Mouse (Mus musculus): ENCODE data around the gene Lce1m. TPM values are rescaled to one million over a fixed set of nuclear protein-coding genes. Genes with fewer than 3 reads are reported as not detected.
"Not testable (repeated sequence)": the region's sequence is repeated elsewhere in the genome, so short reads cannot be mapped to it uniquely, and the experiment has no call there.

The Lce1m gene
- polyA plus RNA-seq (2015; fragmentation: Nextera tagmentation; extraction: Ambion mirVana): 0.15 TPM in 1 of 2 replicates, not detected in the other

DNA sequence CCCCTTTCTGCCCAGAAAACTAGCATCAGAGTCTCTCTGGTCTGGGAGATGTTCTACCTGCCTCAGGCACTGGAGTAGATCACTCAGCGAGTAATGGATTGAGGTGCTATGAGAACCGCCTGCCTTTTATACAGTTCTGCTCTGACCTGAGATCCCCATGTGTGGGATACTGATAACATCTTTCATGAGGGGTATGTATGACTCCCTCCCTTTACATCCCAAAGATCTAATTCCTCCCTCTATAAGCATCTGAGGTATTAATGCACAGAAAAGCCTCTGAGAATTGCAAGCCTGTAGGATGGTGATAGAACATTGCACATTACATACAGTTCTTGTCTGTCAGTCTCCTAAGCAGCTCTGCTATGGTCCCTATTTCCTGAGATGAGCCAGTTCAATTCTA lies at the start of gene Lce1m:
Gene Lce1m, minus strand, starts transcription at position 101 of the 400 bp plus-strand sequence.
- H3K27ac ChIP-seq (ENCODE audit: low read length): no peak within 1 kb of the TSS
- no peaks in the 10 kb centered on the region for H3K4me1 ChIP-seq (ENCODE audit: control insufficient read depth, insufficient read depth, low read length)
- WGBS: 92% methylated on average over 2 of the region's 2 CpGs
- ATAC-seq (ENCODE audit: insufficient read depth, low FRiP score): no peak
- no peaks in the 10 kb centered on the region for H3K9me3 ChIP-seq (replicated peaks; ENCODE audit: control insufficient read depth, low read length)
- no peaks in the 10 kb centered on the region for H3K36me3 ChIP-seq (ENCODE audit: control insufficient read depth, insufficient read depth, low read length)
- H3K9ac ChIP-seq (ENCODE audit: low read length): no peak within 1 kb of the TSS
- H3K27me3 ChIP-seq (ENCODE audit: control insufficient read depth, insufficient read depth, low read length): no peaks in the 10 kb centered on the region
- no peak within 1 kb of the TSS for H3K4me2 ChIP-seq (ENCODE audit: low read depth, low read length)
- H3K4me3 ChIP-seq (replicated peaks; ENCODE audit: low read length): no peak within 1 kb of the TSS

DNA sequence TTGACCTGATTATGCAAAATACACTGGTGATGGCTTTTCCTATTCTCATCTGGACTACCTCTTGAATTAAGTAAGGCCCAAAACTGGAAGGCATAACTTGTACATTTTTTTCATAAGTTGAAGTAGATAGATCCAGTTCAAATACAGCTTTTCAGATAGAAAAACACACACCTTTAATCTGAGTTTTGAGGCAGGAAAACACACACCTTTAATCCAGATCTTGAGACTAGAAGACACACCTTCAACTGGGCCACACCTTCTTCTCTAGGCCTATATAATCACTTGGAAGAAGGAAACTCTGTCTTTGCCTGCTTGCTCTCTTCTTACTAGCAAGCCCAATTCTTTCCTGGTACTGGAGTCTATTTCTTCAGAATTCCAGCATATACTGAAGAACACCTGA lies 49.7 kb upstream of the Lce1m start, which contains the start of gene Gm4858:
Gene Gm4858, plus strand, starts transcription at position 301 of the 400 bp plus-strand sequence.
- H3K4me3 ChIP-seq (replicated peaks; ENCODE audit: low read length); H3K9me3 ChIP-seq (replicated peaks; ENCODE audit: control insufficient read depth, low read length); ATAC-seq (ENCODE audit: insufficient read depth, low FRiP score); H3K27me3 ChIP-seq (ENCODE audit: control insufficient read depth, insufficient read depth, low read length); H3K4me1 ChIP-seq (ENCODE audit: control insufficient read depth, insufficient read depth, low read length); H3K4me2 ChIP-seq (ENCODE audit: low read depth, low read length); H3K27ac ChIP-seq (ENCODE audit: low read length); H3K36me3 ChIP-seq (ENCODE audit: control insufficient read depth, insufficient read depth, low read length); H3K9ac ChIP-seq (ENCODE audit: low read length): not testable (repeated sequence)

DNA sequence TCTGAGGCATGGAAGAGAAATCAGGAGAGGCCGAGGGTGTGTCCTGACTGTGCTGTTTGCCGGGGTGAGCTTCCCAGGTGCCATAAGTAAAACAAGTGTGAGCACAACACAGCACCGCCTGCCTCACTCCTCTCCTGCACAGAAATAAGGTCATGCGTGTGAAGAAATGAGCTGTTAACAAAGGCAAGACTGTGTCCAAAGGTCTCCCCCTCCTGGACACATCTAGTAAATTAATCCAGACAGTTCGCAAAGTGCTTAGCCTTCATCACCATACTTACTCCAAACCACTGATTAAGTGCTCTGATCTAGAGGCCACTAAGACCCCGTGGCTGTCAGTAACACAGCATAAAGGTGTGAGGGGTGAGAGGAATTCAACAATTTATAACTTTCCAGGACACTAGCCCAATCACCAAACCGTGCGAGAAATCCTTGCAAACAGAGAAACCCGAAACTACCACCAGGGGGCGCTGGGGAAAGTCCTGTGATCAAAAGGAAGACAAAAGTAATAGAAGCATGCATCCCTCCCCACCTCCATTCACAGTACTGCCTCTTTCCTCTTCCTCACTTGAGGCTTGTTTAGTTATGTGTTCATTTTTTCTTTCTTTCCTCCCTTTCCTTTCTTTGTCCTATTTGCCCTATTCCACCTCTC lies 34.1 kb upstream of the Lce1m start:
- Histone ChIP-seq H3K9me3 (replicated peaks; ENCODE audit: control insufficient read depth, low read length) (no peaks in the 10 kb centered on the region), H3K4me1 (ENCODE audit: control insufficient read depth, insufficient read depth, low read length) (no peaks in the 10 kb centered on the region), H3K9ac (ENCODE audit: low read length) (no peak overlapping the region), H3K4me3 (replicated peaks; ENCODE audit: low read length) (no peak overlapping the region), H3K27ac (ENCODE audit: low read length) (no peak overlapping the region), H3K36me3 (ENCODE audit: control insufficient read depth, insufficient read depth, low read length) (no peaks in the 10 kb centered on the region), H3K4me2 (ENCODE audit: low read depth, low read length) (no peak overlapping the region), H3K27me3 (ENCODE audit: control insufficient read depth, insufficient read depth, low read length) (no peaks in the 10 kb centered on the region)
- ATAC-seq (ENCODE audit: insufficient read depth, low FRiP score): no peak
- WGBS: 60% methylated on average over 10 of the region's 10 CpGs

DNA sequence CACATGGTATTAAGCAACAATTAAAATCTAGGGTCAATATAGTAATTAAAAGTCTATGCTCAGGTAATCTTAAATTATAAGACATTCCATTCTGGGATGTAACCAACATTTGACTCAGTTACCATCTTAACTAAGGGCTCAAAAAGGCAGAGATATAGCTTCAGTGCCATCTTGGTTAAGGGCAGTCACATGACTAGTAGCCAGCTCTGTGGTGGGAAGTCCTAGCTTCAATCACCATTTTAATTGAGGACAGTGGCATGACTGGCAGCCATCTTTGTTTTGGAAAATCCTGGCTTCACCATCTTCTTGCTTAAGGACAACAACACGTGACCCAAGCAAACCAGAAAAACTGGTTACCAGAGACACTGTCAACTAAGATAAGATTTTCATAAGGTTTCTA lies 31.3 kb upstream of the Lce1m start:
- H3K4me1 ChIP-seq (ENCODE audit: control insufficient read depth, insufficient read depth, low read length): no peaks in the 10 kb centered on the region
- no peak for ATAC-seq (ENCODE audit: insufficient read depth, low FRiP score)
- no peaks in the 10 kb centered on the region for H3K36me3 ChIP-seq (ENCODE audit: control insufficient read depth, insufficient read depth, low read length)
- no peak overlapping the region for H3K4me2 ChIP-seq (ENCODE audit: low read depth, low read length)
- no peaks in the 10 kb centered on the region for H3K27me3 ChIP-seq (ENCODE audit: control insufficient read depth, insufficient read depth, low read length)
- H3K9me3 ChIP-seq (replicated peaks; ENCODE audit: control insufficient read depth, low read length): no peaks in the 10 kb centered on the region
- H3K4me3 ChIP-seq (replicated peaks; ENCODE audit: low read length): no peak overlapping the region
- no peak overlapping the region for H3K27ac ChIP-seq (ENCODE audit: low read length)
- H3K9ac ChIP-seq (ENCODE audit: low read length): no peak overlapping the region
- WGBS: 59% methylated on average over 1 of the region's 1 CpGs

DNA sequence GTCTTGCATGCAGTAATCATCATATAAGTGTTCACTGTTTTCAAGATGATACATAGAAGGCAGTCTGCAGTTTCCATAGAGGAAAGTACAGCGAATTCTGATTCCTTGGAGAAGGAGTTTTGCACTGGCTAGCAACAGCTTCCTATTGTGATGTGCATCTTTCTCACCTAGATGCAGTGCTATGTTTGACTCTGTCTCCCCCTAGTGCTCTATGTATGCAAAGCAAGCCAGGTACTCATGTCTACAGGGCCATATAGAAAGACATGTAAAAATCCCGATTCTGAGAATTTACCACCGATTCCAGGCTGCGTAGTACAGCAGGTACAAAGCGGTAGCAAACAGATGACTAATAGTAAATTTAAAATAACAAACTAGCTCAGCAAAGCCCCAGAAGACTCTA lies 12.6 kb upstream of the Lce1m start:
- 50% methylated on average over 5 of the region's 5 CpGs for whole genome bisulfite sequencing
- H3K4me3 ChIP-seq (replicated peaks; ENCODE audit: low read length): no peak overlapping the region
- H3K9me3 ChIP-seq (replicated peaks; ENCODE audit: control insufficient read depth, low read length): no peaks in the 10 kb centered on the region
- H3K27ac ChIP-seq (ENCODE audit: low read length): no peak overlapping the region
- H3K9ac ChIP-seq (ENCODE audit: low read length): no peak overlapping the region
- no peaks in the 10 kb centered on the region for H3K4me1 ChIP-seq (ENCODE audit: control insufficient read depth, insufficient read depth, low read length)
- H3K36me3 ChIP-seq (ENCODE audit: control insufficient read depth, insufficient read depth, low read length): no peaks in the 10 kb centered on the region
- ATAC-seq (ENCODE audit: insufficient read depth, low FRiP score): no peak
- H3K27me3 ChIP-seq (ENCODE audit: control insufficient read depth, insufficient read depth, low read length): no peaks in the 10 kb centered on the region
- H3K4me2 ChIP-seq (ENCODE audit: low read depth, low read length): no peak overlapping the region

DNA sequence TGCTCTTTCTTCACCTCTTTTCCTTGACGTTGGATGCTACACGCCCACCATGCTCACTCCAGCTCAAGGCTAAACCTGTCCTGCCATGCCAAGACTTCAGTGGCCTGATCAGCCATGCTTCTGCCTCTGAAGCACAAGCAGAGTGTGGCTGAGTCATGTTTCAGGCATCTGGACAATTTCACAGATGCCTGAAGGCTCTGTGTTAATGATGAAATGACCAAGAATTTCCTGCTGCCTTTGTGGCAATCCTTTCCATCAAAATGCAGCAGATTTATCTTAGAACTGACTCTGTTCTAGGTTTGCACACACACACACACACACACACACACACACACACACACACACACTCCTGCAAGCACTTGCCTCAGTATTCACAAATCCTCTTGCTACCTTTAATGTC lies 6.6 kb upstream of the Lce1m start:
- 78% methylated on average over 2 of the region's 2 CpGs for WGBS
- no peak for ATAC-seq (ENCODE audit: insufficient read depth, low FRiP score)

DNA sequence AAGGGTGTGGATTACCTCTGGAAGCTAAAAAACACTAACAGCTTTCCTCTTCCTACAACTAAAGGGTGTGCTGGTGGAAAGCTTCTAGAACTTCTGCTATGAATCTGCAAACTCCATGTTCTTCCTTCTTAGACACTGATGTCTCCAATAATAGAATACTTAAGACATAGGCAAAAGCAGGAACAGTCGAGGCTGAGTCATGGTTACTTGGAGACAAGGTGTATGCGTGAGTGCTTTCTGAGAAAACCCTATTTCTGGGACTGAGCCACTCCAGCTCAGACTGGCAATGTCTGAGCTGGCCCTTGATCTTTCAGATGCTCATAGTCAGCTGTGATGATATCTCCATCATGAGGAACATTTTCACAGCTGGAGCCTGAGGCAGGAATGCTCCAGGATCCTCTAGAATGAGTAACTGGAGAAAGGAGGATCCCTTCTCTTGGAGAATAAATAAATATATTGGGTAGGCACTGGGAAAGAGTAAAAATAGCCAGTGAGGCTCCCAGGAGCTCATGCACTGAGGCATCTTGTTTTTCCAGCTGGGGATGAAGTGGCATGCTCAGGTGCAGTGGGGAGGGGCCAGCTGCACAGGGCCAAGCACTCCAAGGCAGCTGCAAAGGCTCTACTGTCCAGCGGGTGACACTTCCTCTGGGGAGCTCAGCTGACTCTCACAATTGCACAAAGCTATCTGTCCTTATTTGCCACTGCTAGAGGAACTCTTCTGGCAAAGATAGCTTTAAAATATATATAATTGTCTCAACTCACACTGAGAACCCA lies 4.7 kb upstream of the Lce1m start:
- H3K27ac ChIP-seq (ENCODE audit: low read length): no peak overlapping the region
- no peaks in the 10 kb centered on the region for H3K4me1 ChIP-seq (ENCODE audit: control insufficient read depth, insufficient read depth, low read length)
- no peak overlapping the region for H3K9ac ChIP-seq (ENCODE audit: low read length)
- no peak overlapping the region for H3K4me2 ChIP-seq (ENCODE audit: low read depth, low read length)
- H3K9me3 ChIP-seq (replicated peaks; ENCODE audit: control insufficient read depth, low read length): no peaks in the 10 kb centered on the region
- H3K27me3 ChIP-seq (ENCODE audit: control insufficient read depth, insufficient read depth, low read length): no peaks in the 10 kb centered on the region
- no peaks in the 10 kb centered on the region for H3K36me3 ChIP-seq (ENCODE audit: control insufficient read depth, insufficient read depth, low read length)
- no peak overlapping the region for H3K4me3 ChIP-seq (replicated peaks; ENCODE audit: low read length)
- 72% methylated on average over 3 of the region's 3 CpGs for WGBS
- ATAC-seq (ENCODE audit: insufficient read depth, low FRiP score): no peak

More for the DNA sequence above, 6.6 kb upstream of the Lce1m start:
- no peak overlapping the region for H3K9ac ChIP-seq (ENCODE audit: low read length)
- no peak overlapping the region for H3K4me3 ChIP-seq (replicated peaks; ENCODE audit: low read length)
- H3K9me3 ChIP-seq (replicated peaks; ENCODE audit: control insufficient read depth, low read length): no peaks in the 10 kb centered on the region
- H3K27ac ChIP-seq (ENCODE audit: low read length): no peak overlapping the region
- no peaks in the 10 kb centered on the region for H3K4me1 ChIP-seq (ENCODE audit: control insufficient read depth, insufficient read depth, low read length)
- H3K36me3 ChIP-seq (ENCODE audit: control insufficient read depth, insufficient read depth, low read length): no peaks in the 10 kb centered on the region
- no peaks in the 10 kb centered on the region for H3K27me3 ChIP-seq (ENCODE audit: control insufficient read depth, insufficient read depth, low read length)
- no peak overlapping the region for H3K4me2 ChIP-seq (ENCODE audit: low read depth, low read length)

DNA sequence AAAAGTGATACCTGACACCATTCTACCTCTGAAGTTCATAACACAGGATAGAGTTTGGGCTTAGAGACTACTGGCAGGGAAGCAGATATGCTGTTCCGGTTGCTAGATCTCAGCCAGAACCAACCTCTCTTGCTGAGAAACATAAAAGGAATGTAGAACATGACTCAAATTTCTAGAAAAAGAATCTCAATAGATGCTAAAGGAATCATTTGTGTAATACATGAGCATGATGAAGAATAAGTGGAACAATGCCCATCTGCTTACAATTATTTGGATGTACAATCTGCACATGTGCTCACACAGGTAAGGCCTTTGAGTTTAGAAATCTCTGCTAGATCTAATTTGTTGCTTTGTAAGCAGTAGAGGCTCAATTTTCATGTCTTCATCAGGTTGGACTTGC lies 2.3 kb upstream of the Lce1m start:
- no peak for ATAC-seq (ENCODE audit: insufficient read depth, low FRiP score)
- Histone ChIP-seq H3K4me2 (ENCODE audit: low read depth, low read length) (no peak overlapping the region), H3K4me1 (ENCODE audit: control insufficient read depth, insufficient read depth, low read length) (no peaks in the 10 kb centered on the region), H3K9me3 (replicated peaks; ENCODE audit: control insufficient read depth, low read length) (no peaks in the 10 kb centered on the region), H3K27me3 (ENCODE audit: control insufficient read depth, insufficient read depth, low read length) (no peaks in the 10 kb centered on the region), H3K9ac (ENCODE audit: low read length) (no peak overlapping the region), H3K4me3 (replicated peaks; ENCODE audit: low read length) (no peak overlapping the region), H3K36me3 (ENCODE audit: control insufficient read depth, insufficient read depth, low read length) (no peaks in the 10 kb centered on the region), H3K27ac (ENCODE audit: low read length) (no peak overlapping the region)
- 88% methylated on average over 1 of the region's 1 CpGs for WGBS

DNA sequence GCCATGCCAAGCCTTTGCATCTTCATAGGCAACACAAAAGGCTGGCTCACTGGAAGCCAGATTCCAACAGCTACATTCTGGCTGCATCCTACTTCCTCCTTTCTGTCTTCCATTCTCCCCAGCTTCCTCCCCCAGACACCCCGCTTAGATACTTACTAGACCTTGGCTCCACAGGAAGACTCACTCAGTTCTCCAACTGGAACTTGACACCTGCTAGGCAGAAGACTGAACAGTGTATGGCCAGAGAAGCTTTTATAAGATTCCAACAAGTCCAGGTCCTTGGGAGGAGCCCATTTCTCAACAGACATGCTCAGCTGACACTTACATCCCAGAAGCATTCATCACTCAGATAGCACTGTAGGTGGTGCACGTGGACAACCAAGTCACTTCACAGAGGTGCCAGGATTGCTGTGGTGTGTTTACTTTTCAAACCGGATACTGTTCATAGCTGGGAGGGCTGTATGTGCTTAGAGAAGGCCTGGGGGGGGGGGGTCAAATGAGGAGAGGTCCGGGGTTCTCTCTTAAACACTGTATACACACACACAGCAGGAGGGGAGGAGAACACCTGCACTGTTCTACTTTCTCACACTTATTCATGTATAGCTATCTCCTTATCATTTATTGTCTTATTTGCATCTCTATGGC lies 3.3 kb downstream of the Lce1m start, which contains the start of gene Crct1:
Gene Crct1, minus strand, starts transcription at position 228 of the 645 bp plus-strand sequence.
- ATAC-seq (ENCODE audit: insufficient read depth, low FRiP score): no peak
- peak within 1 kb of the TSS; percentile 49 for H3K4me3 ChIP-seq (replicated peaks; ENCODE audit: low read length)
- H3K27me3 ChIP-seq (ENCODE audit: control insufficient read depth, insufficient read depth, low read length): no peaks in the 10 kb centered on the region
- peak within 1 kb of the TSS; percentile 63 for H3K9ac ChIP-seq (ENCODE audit: low read length)
- peak within 1 kb of the TSS; percentile 82 for H3K4me2 ChIP-seq (ENCODE audit: low read depth, low read length)
- no peaks in the 10 kb centered on the region for H3K9me3 ChIP-seq (replicated peaks; ENCODE audit: control insufficient read depth, low read length)
- no peak within 1 kb of the TSS for H3K27ac ChIP-seq (ENCODE audit: low read length)
- no peaks in the 10 kb centered on the region for H3K4me1 ChIP-seq (ENCODE audit: control insufficient read depth, insufficient read depth, low read length)
- no peaks in the 10 kb centered on the region for H3K36me3 ChIP-seq (ENCODE audit: control insufficient read depth, insufficient read depth, low read length)
- WGBS: 23% methylated on average over 4 of the region's 4 CpGs
